Mouse (Mus musculus): ENCODE data around the gene Olfm1. TPM values are rescaled to one million over a fixed set of nuclear protein-coding genes. Genes with fewer than 3 reads are reported as not detected.
A peak's percentile ranks its signal among the peaks of the same experiment; 100 is the strongest.

Olfm1 gene
- polyA plus RNA-seq, 1 experiment from 2014 or later, result 14.8 TPM

- no peaks in the 10 kb centered on the region for H3K36me3 ChIP-seq (ENCODE audit: control insufficient read depth, insufficient read depth)
- H3K9me3 ChIP-seq (ENCODE audit: control insufficient read depth), result no peaks in the 10 kb centered on the region
- no peaks in the 10 kb centered on the region for H3K4me1 ChIP-seq (replicated peaks; ENCODE audit: control insufficient read depth, insufficient read depth, low read length)
- 75% methylated on average over 3 of the region's 3 CpGs for WGBS
- H3K27me3 ChIP-seq (replicated peaks; ENCODE audit: control insufficient read depth, insufficient read depth, low read length), result no peaks in the 10 kb centered on the region
- H3K9ac ChIP-seq (ENCODE audit: low read depth, low read length), result no peak overlapping the region
- H3K4me3 ChIP-seq (ENCODE audit: low read depth, low read length), result no peak overlapping the region
- no peak for ATAC-seq
- H3K27ac ChIP-seq (ENCODE audit: low read depth, low read length), result no peak overlapping the region
- TF ChIP-seq CTCF (IDR thresholded peaks at IDR 0.05; ENCODE audit: low read depth), result no peak
- H3K4me2 ChIP-seq (replicated peaks; ENCODE audit: low read depth), result no peak overlapping the region
These were observed 18.4 kb upstream of the Olfm1 start for GRCm38 (mm10) chr2:28174441-28174840.

DNA sequence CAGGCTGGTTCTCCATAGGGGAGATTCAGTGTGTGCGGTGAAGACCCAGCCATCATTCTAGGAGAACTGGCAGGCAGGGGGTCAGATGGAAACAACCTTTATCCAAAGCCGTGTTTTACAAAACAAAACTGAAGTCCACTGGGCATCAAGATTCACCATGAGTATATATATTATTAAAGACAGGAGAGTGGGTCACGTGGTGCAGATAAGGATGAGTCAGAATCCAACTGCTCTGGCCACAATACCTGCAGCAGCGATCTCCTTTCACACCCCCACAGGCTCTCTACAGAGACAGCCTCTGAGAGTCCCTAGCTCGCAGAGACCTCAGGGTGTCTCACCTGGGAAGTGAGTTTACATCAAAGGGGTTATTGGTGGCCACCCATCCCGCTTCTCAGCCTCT, 14.2 kb upstream of the Olfm1 start:
- H3K36me3 ChIP-seq (ENCODE audit: control insufficient read depth, insufficient read depth), result no peaks in the 10 kb centered on the region
- no peak overlapping the region for H3K9ac ChIP-seq (ENCODE audit: low read depth, low read length)
- H3K4me2 ChIP-seq (replicated peaks; ENCODE audit: low read depth), result no peak overlapping the region
- no peak overlapping the region for H3K27ac ChIP-seq (ENCODE audit: low read depth, low read length)
- no peaks in the 10 kb centered on the region for H3K27me3 ChIP-seq (replicated peaks; ENCODE audit: control insufficient read depth, insufficient read depth, low read length)
- no peak for TF ChIP-seq CTCF (IDR thresholded peaks at IDR 0.05; ENCODE audit: low read depth)
- H3K4me1 ChIP-seq (replicated peaks; ENCODE audit: control insufficient read depth, insufficient read depth, low read length), result no peaks in the 10 kb centered on the region
- ATAC-seq, result no peak
- 73% methylated on average over 6 of the region's 6 CpGs for WGBS
- H3K4me3 ChIP-seq (ENCODE audit: low read depth, low read length), result no peak overlapping the region
- no peaks in the 10 kb centered on the region for H3K9me3 ChIP-seq (ENCODE audit: control insufficient read depth)

GRCm38 (mm10) chr2:28180053-28180452, 12.7 kb upstream of the Olfm1 start:
- Histone ChIP-seq H3K4me1 (replicated peaks; ENCODE audit: control insufficient read depth, insufficient read depth, low read length) (no peaks in the 10 kb centered on the region), H3K27me3 (replicated peaks; ENCODE audit: control insufficient read depth, insufficient read depth, low read length) (no peaks in the 10 kb centered on the region), H3K4me3 (ENCODE audit: low read depth, low read length) (no peak overlapping the region), H3K27ac (ENCODE audit: low read depth, low read length) (no peak overlapping the region), H3K9me3 (ENCODE audit: control insufficient read depth) (no peaks in the 10 kb centered on the region), H3K4me2 (replicated peaks; ENCODE audit: low read depth) (no peak overlapping the region), H3K9ac (ENCODE audit: low read depth, low read length) (no peak overlapping the region), H3K36me3 (ENCODE audit: control insufficient read depth, insufficient read depth) (no peaks in the 10 kb centered on the region)
- no peak for TF ChIP-seq CTCF (IDR thresholded peaks at IDR 0.05; ENCODE audit: low read depth)
- 51% methylated on average over 3 of the region's 3 CpGs for WGBS
- ATAC-seq, result no peak

- Histone ChIP-seq H3K36me3 (ENCODE audit: control insufficient read depth, insufficient read depth) (no peaks in the 10 kb centered on the region), H3K27ac (ENCODE audit: low read depth, low read length) (no peak overlapping the region)
- TF ChIP-seq CTCF (IDR thresholded peaks at IDR 0.05; ENCODE audit: low read depth), result no peak
These were observed 4.3 kb upstream of the Olfm1 start for GRCm38 (mm10) chr2:28188398-28188944.

DNA sequence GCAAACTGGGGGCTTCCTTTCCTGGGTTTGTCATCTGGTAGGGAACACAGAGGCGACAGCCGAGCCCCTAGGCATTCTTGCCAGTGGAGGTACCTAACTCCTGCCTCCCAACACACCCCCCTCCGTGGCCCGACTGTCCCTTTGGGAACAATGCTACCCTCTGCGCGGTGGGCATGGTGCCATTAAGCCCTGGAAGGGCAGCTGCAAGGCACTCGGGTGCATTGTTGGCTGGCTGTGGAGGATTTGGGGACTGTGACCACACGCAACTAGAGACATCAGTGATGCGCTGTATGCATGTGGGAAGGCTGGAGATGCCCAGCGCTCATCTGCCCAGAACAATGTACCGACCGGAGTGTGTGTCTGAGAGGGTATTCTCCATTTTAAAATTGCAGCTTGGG, 897 bp downstream of the Olfm1 start:
- Histone ChIP-seq H3K4me3 (ENCODE audit: low read depth, low read length) (peak overlapping the region; percentile 47), H3K4me1 (replicated peaks; ENCODE audit: control insufficient read depth, insufficient read depth, low read length) (no peaks in the 10 kb centered on the region), H3K36me3 (ENCODE audit: control insufficient read depth, insufficient read depth) (no peaks in the 10 kb centered on the region), H3K27me3 (replicated peaks; ENCODE audit: control insufficient read depth, insufficient read depth, low read length) (peaks cover 27% of the 10 kb centered on the region), H3K9ac (ENCODE audit: low read depth, low read length) (peak overlapping the region; percentile 48; the same call in 1 of the 2 replicates), H3K4me2 (replicated peaks; ENCODE audit: low read depth) (peak overlapping the region; percentile 70), H3K9me3 (ENCODE audit: control insufficient read depth) (no peaks in the 10 kb centered on the region), H3K27ac (ENCODE audit: low read depth, low read length) (no peak overlapping the region)
- TF ChIP-seq CTCF (IDR thresholded peaks at IDR 0.05; ENCODE audit: low read depth), result no peak
- 34% methylated on average over 12 of the region's 12 CpGs for WGBS
- ATAC-seq, result no peak

More at GRCm38 (mm10) chr2:28188398-28188944, 4.3 kb upstream of the Olfm1 start:
- Histone ChIP-seq H3K27me3 (replicated peaks; ENCODE audit: control insufficient read depth, insufficient read depth, low read length) (peaks cover 14% of the 10 kb centered on the region), H3K9ac (ENCODE audit: low read depth, low read length) (no peak overlapping the region), H3K4me2 (replicated peaks; ENCODE audit: low read depth) (no peak overlapping the region), H3K4me3 (ENCODE audit: low read depth, low read length) (no peak overlapping the region), H3K4me1 (replicated peaks; ENCODE audit: control insufficient read depth, insufficient read depth, low read length) (no peaks in the 10 kb centered on the region), H3K9me3 (ENCODE audit: control insufficient read depth) (no peaks in the 10 kb centered on the region)
- 50% methylated on average over 8 of the region's 8 CpGs for WGBS
- no peak for ATAC-seq

GRCm38 (mm10) chr2:28194962-28195617, 2.3 kb downstream of the Olfm1 start:
- Histone ChIP-seq H3K9ac (ENCODE audit: low read depth, low read length) (no peak overlapping the region), H3K9me3 (ENCODE audit: control insufficient read depth) (no peaks in the 10 kb centered on the region), H3K4me3 (ENCODE audit: low read depth, low read length) (no peak overlapping the region), H3K27me3 (replicated peaks; ENCODE audit: control insufficient read depth, insufficient read depth, low read length) (peaks cover 27% of the 10 kb centered on the region), H3K36me3 (ENCODE audit: control insufficient read depth, insufficient read depth) (no peaks in the 10 kb centered on the region), H3K27ac (ENCODE audit: low read depth, low read length) (no peak overlapping the region), H3K4me2 (replicated peaks; ENCODE audit: low read depth) (no peak overlapping the region), H3K4me1 (replicated peaks; ENCODE audit: control insufficient read depth, insufficient read depth, low read length) (no peaks in the 10 kb centered on the region)
- WGBS, result 33% methylated on average over 6 of the region's 6 CpGs
- no peak for ATAC-seq
- no peak for TF ChIP-seq CTCF (IDR thresholded peaks at IDR 0.05; ENCODE audit: low read depth)
